Mouse (Mus musculus): ENCODE results near the gene Arfip2. TPM values are rescaled to one million over a fixed set of nuclear protein-coding genes. Genes with fewer than 3 reads are reported as not detected.

Arfip2 gene
- total RNA-seq (2021), result 1 to 10 TPM; 5.3 to 7.4 TPM
- long read RNA-seq, experiment 1, partial matches to known transcripts, result 0 of 4 reads
- long read RNA-seq, experiment 1, other reads (novel, unspliced or antisense), result 4 of 4 reads
- long read RNA-seq, experiment 2, partial matches to known transcripts, result 2 of 4 reads
- long read RNA-seq, experiment 2, other reads (novel, unspliced or antisense), result 2 of 4 reads

DNA sequence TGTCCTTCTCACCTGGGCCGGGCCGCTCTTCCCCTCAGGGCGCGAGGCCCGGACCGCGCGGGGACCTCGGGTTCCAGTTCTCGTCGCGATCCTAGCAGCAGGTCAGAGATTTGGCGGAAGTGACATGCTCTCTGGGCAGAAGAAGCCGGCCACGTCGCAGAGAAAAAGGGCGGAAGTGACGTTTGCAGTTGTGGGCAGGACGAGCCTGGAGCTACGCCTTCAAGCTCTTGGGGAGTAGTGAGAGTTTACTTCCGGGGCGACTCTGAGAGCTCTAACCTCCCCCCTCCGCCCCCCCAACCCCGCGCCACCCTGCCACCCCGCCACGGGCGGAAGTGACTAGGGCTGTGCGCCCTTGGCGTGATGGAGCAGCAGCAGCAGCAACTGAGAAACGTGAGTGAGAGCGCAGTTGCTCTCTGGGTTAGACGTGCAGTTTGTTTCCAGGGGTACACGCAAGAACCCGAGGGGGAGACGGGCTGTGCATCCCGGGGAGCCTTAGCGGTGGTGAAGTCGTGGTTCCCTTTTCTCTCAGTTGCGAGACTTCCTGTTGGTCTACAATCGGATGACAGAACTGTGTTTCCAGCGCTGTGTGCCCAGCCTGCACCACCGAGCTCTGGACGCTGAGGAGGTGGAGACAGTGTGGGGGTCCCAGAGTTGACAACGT, at the start of gene Arfip2, which contains the start of gene Gm45799:
TSS of gene Arfip2 (minus strand) at position 184 of the 661 bp plus-strand sequence.
TSS of gene Gm45799 (plus strand) at position 320 of the 661 bp plus-strand sequence.
- DNase-seq (ENCODE audit: low spot score), result peak; percentile 99

DNA sequence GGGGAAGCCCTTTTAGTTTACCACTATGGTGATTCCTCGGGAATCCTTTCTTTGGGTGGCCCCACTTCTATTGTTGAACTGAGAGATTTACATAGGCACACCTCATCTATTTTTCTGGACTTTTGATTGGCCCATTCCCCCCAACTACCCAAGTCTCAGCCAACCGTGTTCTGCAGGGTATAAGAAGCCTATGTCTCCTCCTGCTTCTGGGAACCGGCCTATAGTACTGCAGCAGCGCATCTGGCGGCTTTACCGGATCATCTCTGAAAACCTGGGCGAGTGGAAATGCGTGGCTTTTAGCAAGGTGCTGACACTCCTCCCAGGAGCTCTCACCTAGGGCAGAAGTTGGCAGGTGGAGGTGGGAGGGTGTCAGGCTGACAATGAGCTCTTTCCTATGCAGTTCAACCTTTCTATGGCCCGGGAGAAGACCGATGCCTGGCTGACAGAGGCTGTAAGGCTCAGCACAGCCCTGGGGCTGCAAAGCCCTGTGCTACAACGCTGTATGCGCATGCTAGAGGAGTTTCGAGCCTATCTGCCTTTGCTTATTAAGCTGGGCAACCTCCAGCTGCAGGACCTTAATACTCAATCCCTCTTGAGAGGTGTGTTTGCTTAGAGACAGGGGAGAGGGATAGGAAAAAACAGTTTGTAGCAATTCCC, 45.5 kb upstream of the Arfip2 start:
- DNase-seq (ENCODE audit: low spot score), result no peak

DNA sequence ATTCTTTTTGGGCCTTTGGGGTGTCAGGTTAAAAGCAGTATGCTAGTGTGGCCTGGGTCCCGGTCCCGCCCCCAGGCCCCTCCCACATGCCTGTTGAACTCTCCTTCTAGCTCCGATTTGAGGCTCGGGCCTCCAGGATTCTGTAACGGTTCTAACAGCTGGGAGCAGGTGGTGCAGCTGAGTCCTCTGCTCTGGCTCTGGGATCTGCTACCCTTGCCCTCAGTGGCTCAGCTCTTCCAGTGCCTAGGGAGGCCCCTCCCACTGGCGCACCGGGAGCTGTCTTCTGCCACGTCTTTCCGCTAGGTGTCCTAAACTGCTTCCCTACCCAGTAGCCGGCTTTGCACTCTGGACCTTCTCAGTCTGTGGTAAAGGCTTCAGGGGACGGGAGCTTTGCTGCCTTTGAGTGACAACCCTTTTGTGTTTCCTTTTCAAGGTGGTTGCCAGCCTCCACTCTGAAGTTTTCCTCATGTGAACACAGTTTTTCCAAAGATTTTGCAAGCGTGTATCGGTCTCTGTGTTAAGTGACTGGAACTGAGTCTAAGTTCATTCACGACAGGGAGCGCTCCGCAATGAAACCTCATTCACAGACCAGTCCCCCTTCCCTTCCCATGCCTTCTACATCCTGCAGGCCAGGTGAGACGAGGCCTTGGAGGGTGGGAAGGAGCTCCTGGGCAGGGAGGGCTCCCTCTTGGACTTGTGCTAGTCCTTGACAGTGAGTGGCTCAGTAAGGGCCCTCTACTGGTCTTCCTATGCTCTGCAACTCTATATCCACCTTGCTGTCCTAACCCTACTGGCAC, 10.6 kb upstream of the Arfip2 start, which contains the start of gene Dnhd1:
TSS of gene Dnhd1 (plus strand) at position 189 of the 797 bp plus-strand sequence.
- peak; percentile 79 for DNase-seq (ENCODE audit: low spot score)

DNA sequence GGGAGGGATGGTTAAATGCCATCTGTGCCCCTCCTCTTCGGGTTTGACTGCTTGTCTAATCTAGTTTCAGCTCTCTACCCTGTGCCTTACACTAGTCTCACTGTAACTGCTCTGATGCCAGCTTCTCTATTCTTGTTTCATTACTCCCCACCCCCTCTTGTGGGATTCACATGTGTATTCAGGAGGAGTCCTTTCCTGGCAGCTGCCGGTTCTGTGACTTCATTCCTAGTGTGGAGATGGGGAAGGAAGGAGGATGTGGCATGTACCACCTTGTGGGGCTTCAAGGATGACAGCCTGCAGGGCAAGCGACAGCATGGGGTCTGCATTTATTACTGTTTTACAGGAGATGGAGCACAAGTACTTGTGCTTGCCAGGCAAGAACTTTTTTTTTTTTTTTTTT, 1.7 kb upstream of the Arfip2 start:
- no peak for DNase-seq (ENCODE audit: low spot score)

DNA sequence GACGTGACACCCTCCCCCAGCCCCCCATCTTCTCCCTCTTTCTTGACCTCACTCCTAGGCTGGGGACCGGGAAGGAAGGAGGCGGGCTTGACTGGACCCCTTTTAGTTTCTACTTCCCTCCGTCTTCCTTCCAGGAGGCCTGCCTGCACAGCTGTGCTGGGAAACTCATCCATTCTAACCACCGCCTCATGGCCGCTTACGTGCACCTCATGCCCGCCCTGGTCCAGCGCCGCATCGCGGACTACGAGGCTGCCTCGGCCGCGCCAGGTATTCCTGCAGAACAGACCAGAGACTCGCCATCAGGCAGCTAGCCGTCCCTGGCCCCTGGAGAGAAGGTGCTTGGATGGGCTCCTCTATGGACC, 659 bp upstream of the Arfip2 start:
- no peak for DNase-seq (ENCODE audit: low spot score)

DNA sequence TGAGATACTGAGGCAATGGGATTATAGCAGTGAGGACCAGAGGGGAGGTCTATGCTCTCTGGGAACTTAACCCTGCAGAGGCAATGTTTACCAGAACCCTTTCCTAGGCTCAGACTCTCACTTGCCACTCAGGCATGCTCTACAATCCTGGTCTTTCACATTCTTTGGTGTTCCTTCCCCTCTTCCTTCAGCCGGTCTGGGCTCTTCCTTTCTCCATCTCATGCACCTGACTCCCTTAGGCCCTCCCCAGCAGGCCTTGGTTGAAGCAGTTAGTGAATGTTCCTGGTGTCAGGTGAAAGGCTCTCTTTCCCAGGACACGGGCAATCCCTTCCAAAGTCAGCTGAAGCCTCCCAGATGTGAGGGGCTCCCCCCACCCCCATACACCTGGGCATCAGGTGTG, 460 bp downstream of the Arfip2 start, which contains the start of gene Timm10b:
TSS of gene Timm10b (plus strand) at position 301 of the 400 bp plus-strand sequence.
- DNase-seq (ENCODE audit: low spot score), result no peak

DNA sequence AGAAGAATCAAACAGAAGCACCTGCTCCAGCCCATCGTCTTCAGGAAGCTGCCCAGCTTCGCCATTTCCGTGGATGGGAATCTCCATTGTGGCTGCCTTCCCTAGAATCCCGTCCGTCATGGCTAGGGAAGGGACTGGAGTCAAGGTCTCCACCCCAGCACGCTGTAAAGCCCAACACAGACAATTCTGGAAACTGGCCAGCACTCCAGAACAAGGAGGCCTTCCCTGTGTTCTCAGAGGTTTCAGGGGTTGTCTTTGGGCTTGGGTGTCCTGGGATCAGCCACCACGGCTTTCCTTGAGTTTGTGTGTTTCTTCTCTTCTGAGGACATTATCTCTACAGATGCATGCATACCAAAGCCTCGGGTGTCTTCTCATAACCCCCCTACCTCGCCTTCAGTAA, 912 bp downstream of the Arfip2 start:
- DNase-seq (ENCODE audit: low spot score), result peak; percentile 24

DNA sequence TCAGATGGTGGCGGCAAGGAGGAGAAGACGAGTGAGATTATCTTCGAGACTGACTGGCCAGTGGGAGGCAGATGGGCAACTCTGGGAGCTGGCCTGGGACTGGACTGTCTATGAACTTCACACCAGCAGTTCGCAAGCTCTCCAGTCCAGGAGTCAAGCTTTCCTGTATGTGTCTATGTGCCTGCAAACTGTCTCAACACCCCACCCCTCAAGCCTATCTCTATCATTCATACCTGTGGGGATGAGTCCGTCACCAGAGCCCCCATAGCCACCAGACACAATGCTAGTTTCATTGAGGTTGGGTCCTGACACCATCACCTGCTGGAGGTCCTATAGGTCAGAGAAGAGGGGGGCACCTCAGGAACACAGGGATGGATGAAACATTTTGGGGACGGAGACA, 1.4 kb downstream of the Arfip2 start:
- DNase-seq (ENCODE audit: low spot score), result no peak

DNA sequence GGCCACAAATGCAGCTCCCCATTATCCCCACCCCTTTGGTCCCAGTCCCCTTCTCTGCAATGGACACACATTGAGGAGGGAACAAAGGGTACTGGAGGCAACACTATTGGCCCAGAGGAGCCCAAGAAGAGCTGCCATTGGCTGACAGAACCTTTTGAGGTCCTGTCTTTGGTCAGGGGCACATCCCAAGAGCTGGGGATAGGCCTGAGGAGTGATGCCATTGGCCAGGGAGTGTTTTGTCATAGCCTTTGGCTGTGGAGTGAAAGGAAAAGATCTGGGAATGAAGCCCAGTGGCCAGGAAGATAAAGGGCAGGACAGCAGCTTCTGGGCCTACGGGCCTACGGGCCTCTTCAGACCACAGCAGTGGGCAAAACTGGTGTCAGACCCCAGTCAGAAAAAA, 4.5 kb downstream of the Arfip2 start:
- DNase-seq (ENCODE audit: low spot score), result no peak

DNA sequence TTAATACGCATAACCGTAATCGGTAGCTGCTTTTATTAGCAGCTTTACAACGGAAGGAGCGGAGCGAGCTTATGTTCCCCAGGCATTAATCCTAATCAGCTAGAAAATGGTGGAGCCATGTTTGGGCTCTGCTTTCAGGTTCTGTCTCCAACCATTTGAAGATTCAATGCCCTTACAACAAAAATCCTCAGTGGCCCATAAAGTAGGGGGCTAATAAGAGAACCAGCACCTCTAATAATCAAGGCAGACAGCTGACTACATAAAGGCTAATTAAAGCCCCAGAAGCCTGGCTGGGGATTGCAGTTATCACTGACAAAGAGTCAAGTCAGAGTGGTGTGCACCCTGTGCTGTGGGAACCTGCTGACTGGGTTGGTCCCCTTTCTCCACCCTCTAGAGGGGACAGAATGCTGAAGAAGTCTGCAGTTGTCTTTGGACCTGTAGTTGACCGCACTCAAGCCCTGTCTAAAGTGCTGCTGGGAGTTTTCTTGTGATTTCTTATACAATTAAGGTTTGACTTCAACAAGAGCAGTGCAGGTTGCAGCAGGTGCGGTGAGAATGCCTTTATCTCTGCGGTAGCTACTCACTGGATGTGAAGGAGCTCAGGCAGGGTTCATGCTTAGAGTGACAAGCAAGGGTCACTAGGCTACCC, 5.8 kb downstream of the Arfip2 start:
- DNase-seq (ENCODE audit: low spot score), result no peak

DNA sequence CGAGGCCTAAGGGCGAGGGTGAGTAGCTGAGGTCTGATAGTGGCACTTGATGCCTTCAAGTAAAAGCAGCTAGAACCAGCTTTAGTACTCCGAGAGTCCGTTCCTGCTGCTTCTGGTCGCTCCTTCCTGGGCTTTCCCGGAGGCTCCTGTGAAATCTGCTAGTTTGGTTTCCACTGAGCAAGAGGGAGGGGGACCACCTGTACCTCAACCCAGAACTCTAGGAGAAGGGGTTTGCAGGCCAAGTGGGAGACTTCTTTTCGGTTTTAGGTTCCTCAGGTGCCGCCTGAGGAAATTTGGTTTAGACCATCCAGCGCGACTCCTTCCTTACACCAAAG, 6.4 kb downstream of the Arfip2 start:
- DNase-seq (ENCODE audit: low spot score), result no peak

DNA sequence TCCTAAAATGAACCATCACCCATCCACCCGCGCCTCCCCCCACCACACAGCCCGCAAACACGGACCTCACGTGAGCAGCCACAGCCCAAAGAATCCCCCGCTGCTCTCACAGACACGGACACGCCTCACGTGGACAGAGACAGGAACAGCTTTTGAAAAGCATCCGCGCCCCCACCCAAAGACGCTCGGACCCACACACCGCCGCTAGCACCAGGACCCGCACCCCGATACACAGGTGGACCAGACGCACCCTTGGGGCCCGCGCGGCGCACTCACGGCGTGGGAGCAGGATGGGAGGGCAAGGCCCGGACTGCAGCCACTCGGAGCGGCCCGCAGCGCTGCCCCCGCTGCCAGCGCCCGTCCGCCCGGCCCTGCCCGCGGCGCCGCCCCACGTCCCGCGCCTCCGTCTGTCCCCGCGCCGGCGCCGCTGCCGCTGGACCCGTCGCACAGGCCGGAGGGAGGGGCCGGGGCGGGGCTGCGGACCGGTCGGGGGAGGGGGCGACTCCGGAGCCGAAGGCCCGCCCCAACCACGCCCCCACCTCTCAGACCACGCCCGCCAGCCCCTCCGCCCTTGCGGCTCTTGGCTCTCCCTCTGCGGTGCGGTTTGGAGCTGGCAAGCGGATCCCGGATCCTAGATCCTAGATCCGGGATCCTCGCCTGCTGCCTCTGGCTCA, 7.0 kb downstream of the Arfip2 start, which contains the start of gene Trim3:
TSS of gene Trim3 (minus strand) at position 445 of the 674 bp plus-strand sequence.
- peak; percentile 90 for DNase-seq (ENCODE audit: low spot score)

DNA sequence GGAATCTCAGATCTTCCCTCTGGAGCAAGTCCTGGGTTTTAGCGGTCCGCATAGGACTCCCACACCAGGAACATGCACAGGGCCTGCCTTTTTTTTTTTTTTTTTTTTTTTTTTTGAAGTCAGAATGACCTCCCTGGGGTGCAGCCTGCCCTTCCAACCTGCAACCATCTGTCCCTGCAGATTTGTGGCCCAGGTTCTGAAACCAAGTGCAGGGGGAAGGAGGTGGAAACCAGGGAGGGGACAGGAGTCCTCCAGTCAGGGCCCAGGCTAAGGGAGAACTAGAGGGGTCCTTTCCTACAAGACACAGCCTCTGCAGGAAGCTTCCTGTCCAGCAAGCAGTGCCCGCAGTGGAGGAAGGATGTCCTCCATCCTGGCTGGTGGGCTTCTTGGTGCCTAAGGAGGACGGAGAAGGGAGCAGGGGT, 7.7 kb downstream of the Arfip2 start:
- no peak for DNase-seq (ENCODE audit: low spot score)

DNA sequence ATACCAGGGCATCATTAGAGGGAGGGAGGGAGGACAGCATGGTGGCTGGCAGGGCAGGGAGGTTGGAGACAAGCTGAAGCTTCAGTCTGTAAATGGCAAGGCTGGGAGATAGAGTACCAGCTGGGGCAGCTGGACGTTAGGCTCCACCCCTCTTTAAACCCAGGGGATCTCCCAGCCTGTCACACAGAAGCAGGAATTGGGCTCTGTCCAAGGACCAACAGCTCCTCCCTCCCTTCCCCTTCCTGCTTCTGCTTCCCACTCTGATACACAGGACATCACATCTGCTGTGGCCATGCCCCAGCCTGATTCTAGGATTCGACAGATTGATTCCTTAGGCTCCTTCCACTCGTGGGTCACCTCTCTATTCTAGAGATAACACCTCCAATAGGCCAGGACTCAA, 11.6 kb downstream of the Arfip2 start:
- peak; percentile 63 for DNase-seq (ENCODE audit: low spot score)

DNA sequence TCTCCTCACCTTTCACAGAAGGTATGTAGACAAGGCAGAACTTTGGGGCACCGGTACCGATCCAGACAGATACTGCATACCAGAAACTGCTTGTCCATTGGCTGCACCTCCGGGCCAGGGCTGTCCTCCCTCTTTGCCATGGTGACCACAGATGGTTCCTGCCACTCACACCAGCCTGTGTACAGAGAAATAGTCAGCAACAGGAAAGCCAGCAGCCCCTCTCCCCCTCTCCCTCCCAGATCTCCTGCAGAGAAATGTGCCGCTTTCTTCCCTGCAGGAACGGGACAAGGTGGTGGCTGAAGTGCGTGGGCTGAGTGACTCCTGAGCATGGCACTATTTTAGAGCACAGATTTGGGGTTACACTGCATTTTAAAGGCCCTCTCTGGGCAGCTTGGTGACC, 14.8 kb downstream of the Arfip2 start:
- DNase-seq (ENCODE audit: low spot score), result no peak

DNA sequence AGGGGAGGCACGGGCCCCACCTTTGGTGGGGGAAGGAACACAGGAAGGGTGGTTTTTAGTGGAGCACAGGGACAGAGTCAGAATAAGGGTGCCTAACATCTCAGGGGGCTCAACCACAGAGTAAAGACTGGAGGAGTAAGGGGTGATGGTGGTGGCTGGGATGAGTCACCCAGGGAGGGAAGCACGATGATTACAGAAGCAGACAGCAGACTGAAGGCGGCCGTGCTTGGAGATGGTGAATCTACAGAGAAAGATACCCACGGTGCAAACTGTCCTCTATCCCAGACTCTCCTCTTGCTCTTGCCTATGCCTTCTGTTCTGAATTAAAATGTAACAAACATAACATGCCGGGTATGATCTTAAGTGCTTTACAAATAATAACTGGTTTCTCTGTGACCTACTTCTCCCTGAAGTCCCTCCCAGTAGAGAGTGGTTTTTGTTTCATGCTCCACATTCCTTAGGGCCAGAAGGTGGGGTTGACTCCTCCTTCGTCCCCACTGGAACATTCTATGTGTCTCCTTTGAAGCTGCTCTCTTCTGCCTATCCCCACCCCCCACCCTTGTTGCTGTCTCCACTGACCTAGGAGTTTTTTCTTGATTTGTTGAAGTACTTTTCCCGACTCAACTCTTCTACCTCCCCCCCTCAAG, 18.4 kb downstream of the Arfip2 start:
- no peak for DNase-seq (ENCODE audit: low spot score)

DNA sequence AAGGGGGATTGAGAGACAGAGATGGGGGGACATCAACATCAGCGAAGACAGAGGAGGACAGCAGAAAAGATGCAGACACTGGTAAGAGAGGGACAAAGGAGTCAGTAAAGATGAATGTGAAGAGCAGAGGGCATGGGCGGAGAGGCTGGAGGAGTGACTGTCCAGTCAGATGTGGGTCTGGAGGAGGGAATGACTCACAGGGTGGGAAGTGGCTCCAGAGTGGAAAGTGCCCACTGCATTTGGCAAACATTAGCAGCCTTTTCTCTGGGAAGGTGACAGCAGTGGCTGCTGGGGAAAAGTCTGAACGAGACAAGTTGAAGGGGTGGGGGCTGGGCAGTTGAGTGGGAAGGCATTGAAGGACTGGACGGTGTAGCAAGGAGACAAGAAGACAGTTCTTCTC, 19.2 kb downstream of the Arfip2 start:
- no peak for DNase-seq (ENCODE audit: low spot score)

DNA sequence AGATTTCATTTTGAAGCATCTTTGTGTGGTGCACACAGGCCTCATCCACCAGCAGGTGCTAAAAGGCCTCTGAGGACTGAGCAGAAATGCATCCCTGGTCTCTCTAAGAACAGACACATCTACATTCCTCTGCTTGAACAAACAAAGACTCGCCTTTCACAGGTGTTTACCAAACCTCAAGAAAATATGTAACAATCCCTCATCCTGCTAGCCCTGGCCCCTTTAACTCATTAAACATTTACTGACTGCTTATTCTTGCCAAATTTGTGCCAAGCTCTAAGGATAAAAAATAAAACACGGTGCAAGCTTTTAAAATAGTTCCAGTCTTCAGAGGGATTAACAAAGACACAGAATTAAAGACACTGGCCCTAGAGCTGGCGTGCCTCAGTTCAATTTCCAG, 20.5 kb downstream of the Arfip2 start:
- no peak for DNase-seq (ENCODE audit: low spot score)

DNA sequence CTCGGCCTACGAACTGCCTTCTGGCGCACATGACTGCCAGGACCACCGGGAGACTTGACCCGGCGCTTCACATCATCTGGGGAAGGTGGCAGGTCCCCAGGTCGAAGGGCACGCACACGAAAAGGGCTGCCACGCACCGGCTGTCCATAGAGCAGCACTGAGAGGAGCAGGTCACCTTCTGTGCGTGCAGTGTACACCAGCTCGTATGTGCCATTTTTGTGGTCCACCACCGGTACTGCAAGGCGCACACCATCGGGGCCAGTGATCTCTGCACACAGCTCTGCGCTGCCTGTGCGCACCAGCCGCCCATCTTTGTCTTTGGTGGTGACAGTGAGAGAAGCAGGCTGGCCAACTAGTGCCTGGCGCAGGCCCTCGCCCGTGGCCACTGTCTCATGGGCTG, 22.4 kb downstream of the Arfip2 start:
- no peak for DNase-seq (ENCODE audit: low spot score)

DNA sequence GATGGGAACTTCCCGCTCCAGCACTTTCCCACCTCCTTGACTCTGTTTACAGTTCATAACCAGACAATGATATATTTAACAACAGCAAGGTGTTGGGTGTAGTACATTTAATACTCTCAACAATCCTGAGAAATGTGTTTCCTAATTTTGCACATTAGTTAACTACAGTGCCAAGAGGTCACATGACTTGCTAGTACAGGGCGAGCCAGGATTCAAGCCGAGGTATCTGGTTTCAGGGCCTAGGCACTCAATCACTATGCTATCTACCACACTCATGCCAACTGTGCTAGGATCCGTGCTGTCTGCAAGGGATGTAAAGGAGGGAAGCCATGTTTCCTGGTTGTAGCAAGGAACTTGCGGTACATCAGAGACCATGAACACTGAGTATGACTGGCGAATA, 23.7 kb downstream of the Arfip2 start:
- no peak for DNase-seq (ENCODE audit: low spot score)

All from gastrocnemius, adult 18-20 months (tissue).